Mouse (Mus musculus) limb, embryonic 12.5 days (tissue): ENCODE results near the gene Dnlz. TPM values are rescaled to one million over a fixed set of nuclear protein-coding genes. Genes with fewer than 3 reads are reported as not detected.

ENCODE experiments used
- ATAC-seq: fragments of 200-750 bp; cut with Nextera tagmentation; 2 replicates; pipeline ENCODE4 v1.8.0; 2017; ENCODE audit warnings: low read depth, moderate TSS enrichment; ENCODE audit not compliant: insufficient number of reproducible peaks, insufficient read depth, low FRiP score, low TSS enrichment
- H3K27ac ChIP-seq: fragments of 300-500 bp; sonication (generic); 2 replicates; pipeline ENCODE4 v1.5.1; 2016; ENCODE audit warnings: mild to moderate bottlenecking, moderate library complexity
- H3K27me3 ChIP-seq: fragments of 300-500 bp; sonication (generic); 2 replicates; pipeline ENCODE4 v1.6.1; 2016; ENCODE audit warnings: mild to moderate bottlenecking, moderate library complexity
- H3K36me3 ChIP-seq: fragments of 300-500 bp; sonication (generic); 2 replicates; pipeline ENCODE4 v1.6.1; 2016; ENCODE audit warnings: mild to moderate bottlenecking, moderate library complexity
- H3K4me1 ChIP-seq: fragments of 300-500 bp; sonication (generic); replicated peaks from 2 replicates; pipeline ENCODE4 v1.6.1; 2016
- H3K4me2 ChIP-seq: fragments of 300-500 bp; sonication (generic); 2 replicates; pipeline ENCODE4 v1.6.1; 2016; ENCODE audit warnings: mild to moderate bottlenecking, moderate library complexity
- H3K4me3 ChIP-seq: fragments of 300-500 bp; sonication (generic); replicated peaks from 2 replicates; pipeline ENCODE4 v1.5.1; 2016; ENCODE audit warnings: mild to moderate bottlenecking
- H3K9ac ChIP-seq: fragments of 300-500 bp; sonication (generic); replicated peaks from 2 replicates; pipeline ENCODE4 v1.6.1; 2016; ENCODE audit warnings: mild to moderate bottlenecking, moderate library complexity
- H3K9me3 ChIP-seq: fragments of 300-500 bp; sonication (generic); 2 replicates; pipeline ENCODE4 v1.6.1; 2016; ENCODE audit warnings: mild to moderate bottlenecking, moderate library complexity
- WGBS: fragments of 180-500 bp; shearing (Covaris S2); methylation state at CpG from one replicate; pipeline ENCODE4 v1.1.7; 2016; 5-methylcytosine and 5-hydroxymethylcytosine counted together
- polyA plus RNA-seq: library from polyadenylated mRNA; unstranded; fragments of >200 nt; fragmentation: Nextera tagmentation; extraction: Ambion mirVana; gene quantifications from 2 replicates; pipeline ENCODE4 v1.2.1, GENCODE M21; 2016

Gene Dnlz
- polyA plus RNA-seq, 1 experiment from 2014 or later = 32.2 TPM

- peaks cover 53% of the 10 kb centered on the region for H3K36me3 ChIP-seq
- no peaks in the 10 kb centered on the region for H3K27me3 ChIP-seq
- no peak overlapping the region for H3K27ac ChIP-seq
- no peak overlapping the region for H3K4me3 ChIP-seq
- no peak overlapping the region for H3K4me2 ChIP-seq
- H3K4me1 ChIP-seq = 0 out of 2 replicates have a peak, but pooled peaks cover 5% of the 10 kb centered on the region
- ATAC-seq = no peak
- no peaks in the 10 kb centered on the region for H3K9me3 ChIP-seq
- H3K9ac ChIP-seq = no peak overlapping the region
- WGBS = 82% methylated on average over 9 of the region's 13 CpGs
Measured at GRCm38 (mm10) chr2:26338302-26339203, 13.4 kb downstream of the Dnlz start.

DNA sequence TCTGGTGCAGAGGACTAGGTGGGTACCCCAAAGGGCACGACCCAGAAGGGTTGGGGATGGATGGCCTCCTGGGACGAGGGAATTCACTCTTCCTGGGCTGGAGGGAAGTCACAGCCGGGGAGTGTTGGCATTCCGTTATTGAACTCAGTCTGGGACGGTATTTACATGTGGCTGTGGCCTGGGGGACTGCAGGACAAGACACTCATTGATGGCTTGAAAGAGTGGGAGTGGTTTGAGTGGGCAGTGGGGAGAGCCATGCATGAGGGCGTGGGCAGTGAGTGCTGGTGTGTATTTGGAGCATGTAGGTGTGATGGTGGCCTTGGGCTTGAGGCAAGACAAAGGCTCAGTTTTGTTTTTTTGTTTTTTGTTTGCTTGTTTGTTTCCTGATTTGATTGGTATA lies 21.2 kb downstream of the Dnlz start:
- H3K36me3 ChIP-seq = peaks cover 70% of the 10 kb centered on the region
- WGBS = 84% methylated on average over 6 of the region's 6 CpGs

DNA sequence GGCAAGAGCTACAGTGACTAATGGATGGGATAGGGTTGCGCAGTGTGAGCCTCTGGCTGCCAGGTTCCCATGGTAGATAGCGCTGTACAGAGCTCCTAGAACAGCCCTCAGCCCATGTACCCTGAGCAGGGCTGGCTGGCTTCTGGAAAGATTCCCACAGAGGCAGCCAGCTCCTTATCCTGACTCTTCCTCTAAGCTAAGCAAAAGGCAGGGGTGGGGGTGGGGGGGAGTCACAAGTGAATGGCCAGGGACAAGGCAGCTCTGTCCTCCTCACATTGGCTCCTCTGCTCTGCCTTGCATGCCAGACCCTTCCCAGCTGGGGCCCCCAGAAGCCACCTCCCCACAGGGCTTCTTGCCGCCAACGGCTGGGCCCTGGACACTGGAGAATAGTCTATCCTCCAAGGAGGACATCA lies 21.8 kb downstream of the Dnlz start:
- no peak overlapping the region for H3K4me2 ChIP-seq
- no peak for ATAC-seq
- H3K27ac ChIP-seq = 0 out of 2 replicates have a peak overlapping the region, but pooled peaks have one; percentile 2
- no peaks in the 10 kb centered on the region for H3K9me3 ChIP-seq
- WGBS = 95% methylated on average over 4 of the region's 4 CpGs
- H3K36me3 ChIP-seq = peaks cover 76% of the 10 kb centered on the region
- H3K4me3 ChIP-seq = no peak overlapping the region
- H3K9ac ChIP-seq = no peak overlapping the region
- no peaks in the 10 kb centered on the region for H3K4me1 ChIP-seq
- no peaks in the 10 kb centered on the region for H3K27me3 ChIP-seq

More for the DNA sequence above, 21.2 kb downstream of the Dnlz start:
- no peak for ATAC-seq
- no peak overlapping the region for H3K9ac ChIP-seq
- no peak overlapping the region for H3K4me3 ChIP-seq
- H3K27me3 ChIP-seq = no peaks in the 10 kb centered on the region
- no peaks in the 10 kb centered on the region for H3K4me1 ChIP-seq
- no peak overlapping the region for H3K4me2 ChIP-seq
- H3K9me3 ChIP-seq = no peaks in the 10 kb centered on the region
- 0 out of 2 replicates have a peak overlapping the region, but pooled peaks have one; percentile 2 for H3K27ac ChIP-seq

GRCm38 (mm10) chr2:26329402-26329801 lies 22.5 kb downstream of the Dnlz start:
- H3K4me1 ChIP-seq = no peaks in the 10 kb centered on the region
- no peak for ATAC-seq
- no peak overlapping the region for H3K4me2 ChIP-seq
- no peak overlapping the region for H3K4me3 ChIP-seq
- H3K27ac ChIP-seq = no peak overlapping the region
- no peaks in the 10 kb centered on the region for H3K9me3 ChIP-seq
- no peaks in the 10 kb centered on the region for H3K27me3 ChIP-seq
- 75% methylated on average over 8 of the region's 8 CpGs for WGBS
- H3K36me3 ChIP-seq = peaks cover 83% of the 10 kb centered on the region
- H3K9ac ChIP-seq = no peak overlapping the region

DNA sequence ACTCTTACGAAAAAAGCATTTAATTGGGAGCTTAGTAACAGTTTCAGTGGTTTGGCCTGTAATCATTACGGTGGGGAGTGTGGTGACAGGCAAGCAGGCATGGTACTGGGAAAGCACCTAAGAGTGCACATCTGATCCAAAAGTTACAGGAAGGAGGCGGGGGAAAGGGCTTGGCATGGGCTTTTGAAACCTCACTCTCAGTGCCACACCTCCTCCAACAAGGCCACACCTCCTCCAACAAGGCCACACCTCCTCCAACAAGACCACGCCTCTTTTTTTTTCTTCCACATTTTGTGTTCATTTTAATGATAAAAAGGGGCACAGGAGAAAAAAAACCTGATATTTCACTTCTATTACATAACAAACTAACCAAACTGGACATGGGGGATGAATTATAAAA lies 24.1 kb downstream of the Dnlz start:
- 90% methylated on average over 4 of the region's 4 CpGs for WGBS
- no peak for ATAC-seq
- H3K36me3 ChIP-seq = peaks cover 96% of the 10 kb centered on the region

GRCm38 (mm10) chr2:26325386-26326181 lies 26.3 kb downstream of the Dnlz start:
- 68% methylated on average over 15 of the region's 15 CpGs for WGBS
- no peak overlapping the region for H3K4me3 ChIP-seq
- no peaks in the 10 kb centered on the region for H3K9me3 ChIP-seq
- ATAC-seq = peak; percentile 73
- H3K27ac ChIP-seq = no peak overlapping the region; the same call in 1 of the 2 replicates
- no peaks in the 10 kb centered on the region for H3K27me3 ChIP-seq
- H3K9ac ChIP-seq = no peak overlapping the region
- H3K4me1 ChIP-seq = no peaks in the 10 kb centered on the region
- H3K4me2 ChIP-seq = no peak overlapping the region
- H3K36me3 ChIP-seq = peaks cover 87% of the 10 kb centered on the region

More for the DNA sequence above, 24.1 kb downstream of the Dnlz start:
- no peaks in the 10 kb centered on the region for H3K9me3 ChIP-seq
- H3K27ac ChIP-seq = no peak overlapping the region
- H3K4me1 ChIP-seq = no peaks in the 10 kb centered on the region
- no peak overlapping the region for H3K9ac ChIP-seq
- H3K4me3 ChIP-seq = no peak overlapping the region
- no peaks in the 10 kb centered on the region for H3K27me3 ChIP-seq
- no peak overlapping the region for H3K4me2 ChIP-seq

DNA sequence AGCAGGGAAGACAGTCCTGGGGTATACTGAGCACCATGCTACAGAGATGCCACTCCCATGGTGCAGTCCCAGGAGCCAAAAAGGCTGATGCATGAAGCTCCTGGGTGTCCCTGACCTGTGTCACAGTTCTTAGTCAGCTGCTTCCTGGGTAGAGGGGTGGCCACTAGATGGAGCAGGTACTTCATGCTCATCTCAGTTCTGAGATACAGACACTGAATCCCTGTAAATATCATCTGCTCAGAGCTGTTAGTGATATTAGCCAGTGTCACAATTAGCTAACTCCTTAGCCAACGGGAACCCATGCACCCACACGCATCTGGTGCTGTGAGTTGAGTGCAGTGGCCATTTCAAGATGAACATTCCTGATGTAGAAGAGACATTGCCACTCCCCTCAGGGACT lies 27.0 kb downstream of the Dnlz start:
- no peaks in the 10 kb centered on the region for H3K27me3 ChIP-seq
- no peaks in the 10 kb centered on the region for H3K4me1 ChIP-seq
- no peak overlapping the region for H3K27ac ChIP-seq
- H3K36me3 ChIP-seq = peaks cover 86% of the 10 kb centered on the region
- ATAC-seq = no peak
- WGBS = 79% methylated on average over 2 of the region's 2 CpGs
- H3K9me3 ChIP-seq = no peaks in the 10 kb centered on the region
- no peak overlapping the region for H3K4me3 ChIP-seq
- H3K4me2 ChIP-seq = no peak overlapping the region
- H3K9ac ChIP-seq = no peak overlapping the region

DNA sequence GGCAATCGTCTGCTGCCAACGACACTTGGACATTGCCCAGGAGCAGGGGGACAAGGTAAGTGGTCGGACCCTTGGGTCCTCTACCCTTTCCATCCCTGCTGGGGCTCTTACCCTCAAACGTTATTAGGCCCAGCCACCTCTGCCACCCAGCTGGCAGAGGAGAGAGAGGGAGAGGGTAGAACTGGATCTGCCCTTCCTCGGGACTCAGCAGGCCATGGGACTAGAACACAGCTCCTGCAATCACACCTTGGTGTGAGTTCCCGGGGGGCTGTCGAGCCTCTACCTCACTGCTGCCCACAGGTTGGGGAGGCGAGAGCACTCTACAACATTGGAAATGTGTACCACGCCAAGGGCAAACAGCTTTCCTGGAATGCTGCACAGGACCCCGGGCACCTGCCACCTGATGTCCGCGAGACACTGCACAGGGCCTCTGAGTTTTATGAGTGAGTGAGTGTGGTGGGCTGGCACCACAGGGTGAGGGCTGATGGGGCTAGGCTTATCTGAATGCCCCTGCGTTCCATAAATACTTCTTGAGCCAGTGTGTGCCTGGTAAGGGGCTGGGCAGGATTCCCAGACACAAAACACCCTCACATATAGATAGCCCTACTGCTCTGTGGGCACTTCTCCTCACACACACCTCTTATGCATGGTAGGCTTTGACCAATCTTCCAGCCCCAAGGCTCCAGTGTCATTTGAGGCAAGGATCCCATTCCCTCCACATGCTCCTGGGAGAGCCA lies 28.2 kb downstream of the Dnlz start:
- Histone ChIP-seq H3K9me3 (no peaks in the 10 kb centered on the region), H3K9ac (no peak overlapping the region), H3K4me2 (no peak overlapping the region), H3K27ac (no peak overlapping the region), H3K36me3 (peaks cover 84% of the 10 kb centered on the region), H3K27me3 (no peaks in the 10 kb centered on the region), H3K4me3 (no peak overlapping the region), H3K4me1 (peaks cover 5% of the 10 kb centered on the region)
- 90% methylated on average over 13 of the region's 13 CpGs for WGBS
- no peak for ATAC-seq

- no peak overlapping the region for H3K9ac ChIP-seq
- H3K9me3 ChIP-seq = no peaks in the 10 kb centered on the region
- H3K4me2 ChIP-seq = no peak overlapping the region
- H3K4me1 ChIP-seq = peaks cover 34% of the 10 kb centered on the region
- ATAC-seq = no peak
- 92% methylated on average over 14 of the region's 14 CpGs for WGBS
- H3K36me3 ChIP-seq = peaks cover 64% of the 10 kb centered on the region
- no peaks in the 10 kb centered on the region for H3K27me3 ChIP-seq
- no peak overlapping the region for H3K4me3 ChIP-seq
- no peak overlapping the region for H3K27ac ChIP-seq
Measured at GRCm38 (mm10) chr2:26320245-26321185, 31.4 kb downstream of the Dnlz start.

GRCm38 (mm10) chr2:26319519-26320244 lies 32.2 kb downstream of the Dnlz start:
- 91% methylated on average over 13 of the region's 13 CpGs for WGBS
- Histone ChIP-seq H3K9me3 (no peaks in the 10 kb centered on the region), H3K36me3 (peaks cover 56% of the 10 kb centered on the region), H3K4me3 (no peak overlapping the region), H3K4me2 (no peak overlapping the region), H3K27ac (no peak overlapping the region), H3K4me1 (peaks cover 41% of the 10 kb centered on the region), H3K27me3 (no peaks in the 10 kb centered on the region), H3K9ac (no peak overlapping the region)
- no peak for ATAC-seq
